Mouse (Mus musculus) liver, adult 2 months (tissue): ENCODE results near the gene Izumo1r.

Source experiments
- CTCF ChIP-seq: fragments of 200-500 bp; IDR thresholded peaks from 2 replicates; pipeline ENCODE4 v1.5.1; 2011; ENCODE audit warnings: low read depth, low read length, control low read depth
- POLR2A ChIP-seq: fragments of 200-500 bp; IDR thresholded peaks from 2 replicates; pipeline ENCODE4 v1.6.1; 2011; ENCODE audit warnings: low read length, control low read depth; ENCODE audit not compliant: insufficient read depth; ENCODE audit errors: extremely low read depth

- no peak for TF ChIP-seq POLR2A
- TF ChIP-seq CTCF, result no peak
Measured at GRCm38 (mm10) chr9:14934851-14935250, 31.1 kb upstream of the Izumo1r start.
